In the genomic region with DNA sequence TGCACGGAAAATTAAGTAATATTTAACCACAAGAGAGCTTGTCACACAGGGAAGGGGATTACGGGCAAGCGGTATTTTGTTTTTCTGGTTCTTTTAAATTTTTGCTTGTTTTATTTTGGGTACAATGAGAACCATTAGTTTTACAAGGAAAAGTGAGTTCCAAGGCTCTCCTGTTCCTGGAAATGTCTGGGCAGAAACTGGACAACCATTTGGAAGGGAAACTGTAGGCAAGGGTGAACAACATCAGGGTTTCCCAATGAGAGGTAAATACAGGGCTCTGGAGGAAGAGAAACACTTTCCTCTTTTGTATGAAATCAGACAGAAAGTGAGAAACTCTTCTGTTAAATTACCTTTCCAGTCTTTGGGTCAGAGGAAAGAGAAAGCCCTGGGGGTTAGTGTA, we compare ENCODE assay signal across 26 mouse cellular contexts. TPM values are rescaled to one million over a fixed set of nuclear protein-coding genes. Genes with fewer than 3 reads are reported as not detected.
A peak's percentile ranks its signal among the peaks of the same experiment; 100 is the strongest.
DNase-seq lines count a peak whose midpoint lies in the region; ATAC-seq and TF ChIP-seq lines count a peak whose summit lies in the region.
"Had no signal": no experiment of that assay in that cellular context is flagged by ENCODE, and none has a peak within 500 bp of the region (broad histone marks: within the 10 kb centered on the region; RNA-seq: fewer than 3 reads in every experiment).

No protein-coding gene starts in this region.

- peak; percentile 14 for DNase-seq in heart, adult 11 months
- DNase-seq in liver, adult 2 months (ENCODE audit: extremely low read depth, low read depth, low spot score): peak; percentile 1
- DNase-seq in adipocyte (ENCODE audit: low spot score): peak; percentile 91
- DNase-seq in kidney, adult 8-10 months: no peak
- DNase-seq: adrenal gland, adult 2 months; adrenal gland, postnatal 14 days; adrenal gland, postnatal 36 days; cerebellum, adult 11 months; cerebellum, adult 18-20 months; cerebellum, adult 8-10 months; cerebellum, adult 9-11 months; cerebellum, postnatal 14 days; cerebellum, postnatal 36 days; embryo, embryonic 11 days had no signal

- no peak overlapping the region for H3K27ac ChIP-seq in heart, embryonic 12.5 days (ENCODE audit: poor library complexity, severe bottlenecking)
- no peak overlapping the region for H3K27ac ChIP-seq in liver, adult 2 months (replicated peaks; ENCODE audit: insufficient read depth, low read depth, low read length)
- H3K27ac ChIP-seq in liver, embryonic 12.5 days: no peak overlapping the region
- H3K27ac ChIP-seq: embryonic facial prominence, embryonic 13.5 days; embryonic facial prominence, embryonic 15.5 days; forebrain, embryonic 10.5 days; forebrain, embryonic 12.5 days had no signal

- no peak for ATAC-seq in heart, embryonic 12.5 days (ENCODE audit: insufficient number of reproducible peaks, low FRiP score)
- ATAC-seq in liver, embryonic 12.5 days: no peak
- ATAC-seq: activated CD4-positive, CD25-positive, alpha-beta regulatory T cell, adult 4 months; forebrain, embryonic 14.5 days; forebrain, embryonic 16.5 days; Patski had no signal

- TF ChIP-seq CTCF in liver, adult 2 months (IDR thresholded peaks at IDR 0.05; ENCODE audit: low read depth, low read length): no peak

- no peaks in the 10 kb centered on the region for H3K36me3 ChIP-seq in heart, embryonic 12.5 days
- no peaks in the 10 kb centered on the region for H3K36me3 ChIP-seq in liver, adult 2 months (ENCODE audit: control insufficient read depth, insufficient read depth, low read length)
- no peaks in the 10 kb centered on the region for H3K36me3 ChIP-seq in liver, embryonic 12.5 days
- H3K36me3 ChIP-seq: forebrain, embryonic 12.5 days; G1E had no signal

- no peak overlapping the region for H3K9ac ChIP-seq in heart, embryonic 12.5 days
- H3K9ac ChIP-seq in liver, adult 2 months (ENCODE audit: low read depth, low read length): no peak overlapping the region
- H3K9ac ChIP-seq in liver, embryonic 12.5 days: no peak overlapping the region
- H3K9ac ChIP-seq: embryonic facial prominence, embryonic 13.5 days; embryonic facial prominence, embryonic 15.5 days; forebrain, embryonic 12.5 days had no signal

- WGBS in heart, embryonic 12.5 days: 88% methylated on average over 3 of the region's 3 CpGs
- WGBS in liver, adult 2 months: 54% methylated on average over 3 of the region's 3 CpGs
- WGBS in liver, embryonic 12.5 days (ENCODE audit: insufficient replicate concordance): 74% methylated on average over 3 of the region's 3 CpGs

- no peak overlapping the region for H3K4me2 ChIP-seq in heart, embryonic 12.5 days
- H3K4me2 ChIP-seq in liver, embryonic 12.5 days: no peak overlapping the region
- H3K4me2 ChIP-seq: embryonic facial prominence, embryonic 13.5 days; embryonic facial prominence, embryonic 15.5 days; forebrain, embryonic 12.5 days had no signal

- no peak for TF ChIP-seq POLR2A in liver, adult 2 months (IDR thresholded peaks at IDR 0.05; ENCODE audit: extremely low read depth, insufficient read depth, low read length)

- no peaks in the 10 kb centered on the region for H3K9me3 ChIP-seq in heart, embryonic 12.5 days (replicated peaks)
- no peaks in the 10 kb centered on the region for H3K9me3 ChIP-seq in liver, embryonic 12.5 days (replicated peaks)
- H3K9me3 ChIP-seq: embryonic facial prominence, embryonic 13.5 days; embryonic facial prominence, embryonic 15.5 days; forebrain, embryonic 10.5 days; forebrain, embryonic 12.5 days; G1E had no signal

- no peak overlapping the region for H3K4me3 ChIP-seq in heart, embryonic 12.5 days
- H3K4me3 ChIP-seq in liver, adult 2 months (ENCODE audit: insufficient read depth, low read depth, low read length): no peak overlapping the region
- no peak overlapping the region for H3K4me3 ChIP-seq in liver, embryonic 12.5 days
- H3K4me3 ChIP-seq: embryonic facial prominence, embryonic 13.5 days; embryonic facial prominence, embryonic 15.5 days; erythroblast, embryonic 14.5 days; forebrain, embryonic 10.5 days; forebrain, embryonic 12.5 days had no signal

- H3K27me3 ChIP-seq in heart, embryonic 12.5 days (replicated peaks): no peaks in the 10 kb centered on the region
- H3K27me3 ChIP-seq in liver, adult 2 months (ENCODE audit: control insufficient read depth, insufficient read depth, low read length): no peaks in the 10 kb centered on the region
- H3K27me3 ChIP-seq in liver, embryonic 12.5 days (replicated peaks): no peaks in the 10 kb centered on the region
- H3K27me3 ChIP-seq: embryonic facial prominence, embryonic 13.5 days; embryonic facial prominence, embryonic 15.5 days; forebrain, embryonic 12.5 days; Patski had no signal

- peaks cover 25% of the 10 kb centered on the region for H3K4me1 ChIP-seq in heart, embryonic 12.5 days (replicated peaks)
- no peaks in the 10 kb centered on the region for H3K4me1 ChIP-seq in liver, adult 2 months (ENCODE audit: control insufficient read depth, insufficient read depth, low read length)
- no peaks in the 10 kb centered on the region for H3K4me1 ChIP-seq in liver, embryonic 12.5 days
- H3K4me1 ChIP-seq: forebrain, embryonic 12.5 days had no signal

- no peaks in the 10 kb centered on the region for H3K79me2 ChIP-seq in liver, adult 2 months (ENCODE audit: control insufficient read depth, insufficient read depth, low read length)

RNA-seq across cellular contexts. Expression of gene Slc1a3, which starts 27.7 kb away (rescaled TPM):
- polyA plus RNA-seq in heart, embryonic 12.5 days (2016; fragmentation: Nextera tagmentation; extraction: Ambion mirVana): 19.7 and 19.9 TPM in 2 replicates
- total RNA-seq in liver, adult 2 months (2014; rRNA removed): 0.46 and 0.60 TPM in 2 replicates
- polyA plus RNA-seq in liver, adult 2 months (2012; rRNA removed): 0.04 and 0.12 TPM in 2 replicates
- polyA plus RNA-seq in liver, embryonic 12.5 days (2016; fragmentation: Nextera tagmentation; extraction: Ambion mirVana): 2.4 and 3.0 TPM in 2 replicates
- polyA plus RNA-seq: erythroblast, embryonic 14.5 days; G1E had no signal

Comparison
In these comparisons a context has a peak if more than half of its experiments do, and no peak if none do; other contexts are left out.
1. DNase-seq: peak in heart, adult 11 months (single experiment), liver, adult 2 months (single experiment) and adipocyte (single experiment); none in kidney, adult 8-10 months (0 of 2).